Mouse (Mus musculus): ENCODE measurements around the gene Treh.

DNA sequence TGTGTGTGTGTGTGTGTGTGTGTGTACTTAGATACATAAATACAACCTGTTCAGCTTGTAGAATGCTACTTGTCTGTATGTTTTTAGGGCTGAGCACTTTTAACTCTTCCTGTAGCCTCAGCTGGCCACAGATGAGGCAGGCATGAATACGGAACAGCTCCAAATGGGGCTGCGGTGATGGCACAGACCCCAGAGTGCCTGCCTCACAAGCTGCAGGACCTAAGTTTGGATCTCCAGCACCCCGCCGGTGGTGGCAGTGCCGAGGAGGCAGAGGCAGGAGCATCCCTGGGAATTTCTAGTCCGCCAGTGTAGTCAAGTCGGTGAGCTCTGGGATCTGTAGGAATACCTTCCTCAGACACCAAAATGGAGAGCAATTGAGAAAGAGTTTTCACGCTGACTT lies 26.0 kb upstream of the Treh start:
- TF ChIP-seq CTCF (IDR thresholded peaks at IDR 0.05; ENCODE audit: extremely low read depth, insufficient read depth, low read length) = no peak
- no peak for TF ChIP-seq POLR2A (IDR thresholded peaks at IDR 0.05; ENCODE audit: extremely low read depth, insufficient read depth, low read length)

Measured in cortical plate, adult 2 months (tissue).